Mouse (Mus musculus) kidney, adult 8-10 months (tissue): ENCODE data around the gene Thsd7b.
"Not testable (repeated sequence)": the region's sequence is repeated elsewhere in the genome, so short reads cannot be mapped to it uniquely, and the experiment has no call there.

ENCODE experiments used
- DNase-seq, 2 experiments: peaks; one replicate each; pipeline ENCODE4 v3.0.0; 2022

Gene Thsd7b

GRCm38 (mm10) chr1:129850007-129850564, 577.0 kb downstream of the Thsd7b start:
- no peak for DNase-seq

GRCm38 (mm10) chr1:129867714-129868113, 594.6 kb downstream of the Thsd7b start:
- no peak for DNase-seq

- DNase-seq = no peak
These were observed 601.3 kb downstream of the Thsd7b start for GRCm38 (mm10) chr1:129874355-129874754.

GRCm38 (mm10) chr1:129887861-129888260, 614.8 kb downstream of the Thsd7b start:
- DNase-seq = peak in 1 of 2 experiments; percentile 4

GRCm38 (mm10) chr1:129898121-129898520, 625.0 kb downstream of the Thsd7b start:
- DNase-seq = no peak

- DNase-seq = peak; percentile 2 to 24
These were observed 642.4 kb downstream of the Thsd7b start for GRCm38 (mm10) chr1:129915484-129915883.

GRCm38 (mm10) chr1:129917568-129917967, 644.5 kb downstream of the Thsd7b start:
- no peak for DNase-seq

GRCm38 (mm10) chr1:129919385-129919784, 646.3 kb downstream of the Thsd7b start:
- peak in 1 of 2 experiments; percentile 32 for DNase-seq

- no peak for DNase-seq
These were observed 657.9 kb downstream of the Thsd7b start for GRCm38 (mm10) chr1:129931003-129931402.

GRCm38 (mm10) chr1:129943116-129943515, 670.0 kb downstream of the Thsd7b start:
- peak; percentile 12 to 38 for DNase-seq

GRCm38 (mm10) chr1:129947026-129947425, 673.9 kb downstream of the Thsd7b start:
- DNase-seq = no peak

- DNase-seq = no peak
These were observed 682.4 kb downstream of the Thsd7b start for GRCm38 (mm10) chr1:129955478-129955877.

GRCm38 (mm10) chr1:129956625-129957024, 683.5 kb downstream of the Thsd7b start:
- DNase-seq = no peak

- not testable (repeated sequence) for DNase-seq
These were observed 686.2 kb downstream of the Thsd7b start for GRCm38 (mm10) chr1:129959352-129959751.

- DNase-seq = no peak
These were observed 690.1 kb downstream of the Thsd7b start for GRCm38 (mm10) chr1:129963166-129963565.

- not testable (repeated sequence) for DNase-seq
These were observed 716.1 kb downstream of the Thsd7b start for GRCm38 (mm10) chr1:129989247-129989646.

- no peak for DNase-seq
These were observed 717.7 kb downstream of the Thsd7b start for GRCm38 (mm10) chr1:129990821-129991220.

GRCm38 (mm10) chr1:130055012-130055411, 781.9 kb downstream of the Thsd7b start:
- no peak for DNase-seq

- no peak for DNase-seq
These were observed 789.0 kb downstream of the Thsd7b start for GRCm38 (mm10) chr1:130062105-130062504.

GRCm38 (mm10) chr1:130066193-130066959, 793.3 kb downstream of the Thsd7b start:
- no peak for DNase-seq

- DNase-seq = no peak
These were observed 810.7 kb downstream of the Thsd7b start for GRCm38 (mm10) chr1:130083788-130084187.

GRCm38 (mm10) chr1:130085207-130085606, 812.1 kb downstream of the Thsd7b start:
- DNase-seq = no peak

GRCm38 (mm10) chr1:130085910-130086309, 812.8 kb downstream of the Thsd7b start:
- no peak for DNase-seq

GRCm38 (mm10) chr1:130099227-130099626, 826.1 kb downstream of the Thsd7b start:
- no peak for DNase-seq
